Mouse (Mus musculus) heart, adult 2 months (tissue): ENCODE data around the gene Yap1.
A peak's percentile ranks its signal among the peaks of the same experiment; 100 is the strongest.

ENCODE experiments used
- CTCF ChIP-seq: fragments of 200-600 bp; IDR thresholded peaks from 2 replicates; pipeline ENCODE4 v1.8.1; 2022; ENCODE audit warnings: antibody characterized with exemption, mild to moderate bottlenecking, moderate library complexity
- EP300 ChIP-seq: fragments of 200-500 bp; IDR thresholded peaks from 2 replicates; pipeline ENCODE4 v1.6.1; 2011; ENCODE audit warnings: low read depth, low read length, control low read depth; ENCODE audit not compliant: insufficient read depth
- POLR2A ChIP-seq: fragments of 200-500 bp; IDR thresholded peaks from 2 replicates; pipeline ENCODE4 v1.6.1; 2011; ENCODE audit warnings: mild to moderate bottlenecking, low read depth, low read length, control low read depth; ENCODE audit not compliant: insufficient read depth

DNA sequence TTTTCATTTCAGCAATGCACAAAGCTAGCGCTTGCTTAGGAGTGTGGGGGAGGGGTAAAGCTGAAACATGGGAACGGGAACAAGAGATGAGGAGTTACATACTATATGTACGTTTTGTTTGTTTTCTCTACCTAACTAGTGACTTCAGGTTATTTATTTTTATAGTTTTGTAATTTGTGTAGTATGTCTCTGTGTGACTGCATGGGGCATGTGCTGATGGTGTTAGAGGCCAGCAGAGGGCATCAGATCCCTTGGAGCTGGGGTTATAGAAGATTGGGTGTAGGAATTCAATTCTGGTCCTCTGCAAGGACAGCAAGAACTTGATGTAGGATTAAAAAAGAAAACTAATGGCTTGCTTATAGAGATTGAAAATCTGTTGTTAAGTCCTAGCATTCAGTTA is 25.9 kb downstream of the Yap1 start:
- TF ChIP-seq EP300, result no peak
- peak; percentile 66 for TF ChIP-seq CTCF
- no peak for TF ChIP-seq POLR2A
